18 mouse cellular contexts compared by ENCODE assay signal in the genomic region with DNA sequence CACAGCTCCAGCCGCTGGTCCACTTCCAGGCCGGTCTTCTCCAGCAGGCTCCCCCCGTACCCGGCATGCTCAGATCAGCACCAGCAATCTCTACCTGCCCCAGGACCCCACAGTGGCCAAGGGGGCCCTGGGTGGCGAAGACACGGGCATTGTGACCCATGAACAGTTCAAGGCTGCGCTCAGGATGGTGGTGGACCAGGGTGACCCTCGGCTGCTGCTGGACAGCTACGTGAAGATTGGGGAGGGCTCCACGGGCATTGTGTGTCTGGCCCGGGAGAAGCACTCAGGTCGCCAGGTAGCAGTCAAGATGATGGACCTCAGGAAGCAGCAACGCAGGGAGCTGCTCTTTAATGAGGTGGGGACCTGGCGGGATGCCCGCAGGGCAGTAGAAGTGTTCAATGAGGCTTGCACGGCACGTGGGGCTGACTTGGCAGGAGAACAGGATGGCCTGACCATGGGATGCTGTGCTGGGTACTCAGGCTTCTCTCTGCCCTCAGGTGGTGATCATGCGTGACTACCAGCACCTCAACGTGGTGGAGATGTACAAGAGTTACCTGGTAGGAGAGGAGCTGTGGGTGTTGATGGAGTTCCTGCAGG. TPM values are rescaled to one million over a fixed set of nuclear protein-coding genes. Genes with fewer than 3 reads are reported as not detected.
DNase-seq lines count a peak whose midpoint lies in the region; ATAC-seq lines count a peak whose summit lies in the region.
"Had no signal": no experiment of that assay in that cellular context is flagged by ENCODE, and none has a peak within 500 bp of the region (broad histone marks: within the 10 kb centered on the region; RNA-seq: fewer than 3 reads in every experiment).

No protein-coding gene starts in this region.

- WGBS in kidney, embryonic 16.5 days: 71% methylated on average over 19 of the region's 19 CpGs
- WGBS in neural tube, embryonic 15.5 days: 77% methylated on average over 19 of the region's 19 CpGs

- peaks cover 30% of the 10 kb centered on the region for H3K27me3 ChIP-seq in kidney, embryonic 16.5 days (ENCODE audit: insufficient read depth, low read length)
- H3K27me3 ChIP-seq in neural tube, embryonic 15.5 days (replicated peaks): peaks cover 46% of the 10 kb centered on the region
- H3K27me3 ChIP-seq: intestine, embryonic 15.5 days had no signal

- H3K4me1 ChIP-seq in kidney, embryonic 16.5 days (ENCODE audit: insufficient read depth, low read length): peaks cover 5% of the 10 kb centered on the region; the same call in 1 of the 2 replicates
- peaks cover 21% of the 10 kb centered on the region for H3K4me1 ChIP-seq in neural tube, embryonic 15.5 days

- no peak overlapping the region for H3K27ac ChIP-seq in kidney, embryonic 16.5 days (ENCODE audit: low read length)
- H3K27ac ChIP-seq in neural tube, embryonic 15.5 days (replicated peaks): no peak overlapping the region
- H3K27ac ChIP-seq: embryonic facial prominence, embryonic 12.5 days; intestine, embryonic 15.5 days; macrophage had no signal

- no peaks in the 10 kb centered on the region for H3K36me3 ChIP-seq in kidney, embryonic 16.5 days (ENCODE audit: insufficient read depth, low read length)
- H3K36me3 ChIP-seq in neural tube, embryonic 15.5 days: peaks cover 28% of the 10 kb centered on the region
- H3K36me3 ChIP-seq: embryonic facial prominence, embryonic 12.5 days; intestine, embryonic 15.5 days had no signal

- no peaks in the 10 kb centered on the region for H3K9me3 ChIP-seq in kidney, embryonic 16.5 days (ENCODE audit: low read length)
- H3K9me3 ChIP-seq in neural tube, embryonic 15.5 days (replicated peaks): no peaks in the 10 kb centered on the region
- H3K9me3 ChIP-seq: embryonic facial prominence, embryonic 12.5 days; intestine, embryonic 15.5 days had no signal

- peak; percentile 42 to 67 for DNase-seq in cerebellum, postnatal 25 days
- peak; percentile 79 for DNase-seq in kidney, adult 18-20 months
- DNase-seq in urinary bladder, postnatal 14 days (ENCODE audit: low spot score): peak; percentile 32
- DNase-seq in urinary bladder, adult 2 months (ENCODE audit: low spot score): no peak
- DNase-seq in thymus, postnatal 0 days (ENCODE audit: low spot score): no peak
- DNase-seq: adrenal gland, postnatal 36 days; heart, postnatal 4 days; lung, adult 2 months; right cerebral cortex, adult 18-20 months had no signal

- no peak overlapping the region for H3K4me2 ChIP-seq in kidney, embryonic 16.5 days (replicated peaks; ENCODE audit: low read depth, low read length)
- no peak overlapping the region for H3K4me2 ChIP-seq in neural tube, embryonic 15.5 days
- H3K4me2 ChIP-seq: embryonic facial prominence, embryonic 12.5 days; intestine, embryonic 15.5 days; liver, embryonic 11.5 days; midbrain, embryonic 11.5 days had no signal

- no peak for ATAC-seq in cerebellum, adult (ENCODE audit: insufficient number of reproducible peaks, low FRiP score, low TSS enrichment)
- no peak for ATAC-seq in kidney, embryonic 16.5 days (ENCODE audit: low FRiP score, low TSS enrichment)
- ATAC-seq in neural tube, embryonic 15.5 days (ENCODE audit: low FRiP score): 0 out of 2 replicates have a peak, but pooled peaks have one; percentile 17
- ATAC-seq: forebrain, embryonic 16.5 days; intestine, embryonic 15.5 days had no signal

- no peak overlapping the region for H3K9ac ChIP-seq in kidney, embryonic 16.5 days (replicated peaks; ENCODE audit: low read length)
- H3K9ac ChIP-seq in neural tube, embryonic 15.5 days (replicated peaks): no peak overlapping the region
- H3K9ac ChIP-seq: embryonic facial prominence, embryonic 12.5 days; intestine, embryonic 15.5 days had no signal

- no peak overlapping the region for H3K4me3 ChIP-seq in kidney, embryonic 16.5 days (ENCODE audit: low read length)
- H3K4me3 ChIP-seq in neural tube, embryonic 15.5 days (replicated peaks): no peak overlapping the region
- H3K4me3 ChIP-seq: embryonic facial prominence, embryonic 12.5 days; intestine, embryonic 15.5 days had no signal

RNA-seq across cellular contexts. Expression of a gene that starts 10.3 kb away (rescaled TPM):
- 0.25 and 0.30 TPM in 2 replicates for polyA plus RNA-seq in kidney, embryonic 16.5 days (2015; fragmentation: Nextera tagmentation; extraction: Ambion mirVana)
- polyA plus RNA-seq in urinary bladder, adult 2 months (2012; rRNA removed): 0.69 and 0.93 TPM in 2 replicates
- polyA plus RNA-seq in neural tube, embryonic 15.5 days (2015; fragmentation: Nextera tagmentation; extraction: Ambion mirVana): not detected in 2 replicates
- polyA plus RNA-seq in thymus, postnatal 0 days (2015; fragmentation: Nextera tagmentation; extraction: Ambion mirVana): not detected in 2 replicates
- polyA plus RNA-seq: embryonic facial prominence, embryonic 12.5 days; liver, embryonic 11.5 days; macrophage; midbrain, embryonic 11.5 days had no signal

RNA-seq across cellular contexts. Expression of a gene that starts 30.4 kb away (rescaled TPM):
- polyA plus RNA-seq in kidney, embryonic 16.5 days (2015; fragmentation: Nextera tagmentation; extraction: Ambion mirVana): 0.60 and 1.4 TPM in 2 replicates
- 12.3 and 12.7 TPM in 2 replicates for polyA plus RNA-seq in urinary bladder, adult 2 months (2012; rRNA removed)
- 40.2 and 42.4 TPM in 2 replicates for polyA plus RNA-seq in neural tube, embryonic 15.5 days (2015; fragmentation: Nextera tagmentation; extraction: Ambion mirVana)
- polyA plus RNA-seq in thymus, postnatal 0 days (2015; fragmentation: Nextera tagmentation; extraction: Ambion mirVana): 0.53 and 0.91 TPM in 2 replicates
- polyA plus RNA-seq: macrophage had no signal

RNA-seq across cellular contexts. Expression of a gene that starts 34.8 kb away (rescaled TPM):
- polyA plus RNA-seq in kidney, embryonic 16.5 days (2015; fragmentation: Nextera tagmentation; extraction: Ambion mirVana): 1.4 and 1.7 TPM in 2 replicates
- 2.6 and 3.0 TPM in 2 replicates for polyA plus RNA-seq in urinary bladder, adult 2 months (2012; rRNA removed)
- polyA plus RNA-seq in neural tube, embryonic 15.5 days (2015; fragmentation: Nextera tagmentation; extraction: Ambion mirVana): 1.0 and 2.2 TPM in 2 replicates
- polyA plus RNA-seq in thymus, postnatal 0 days (2015; fragmentation: Nextera tagmentation; extraction: Ambion mirVana): 10.1 and 11.8 TPM in 2 replicates

RNA-seq across cellular contexts. Expression of a gene that starts 52.1 kb away (rescaled TPM):
- 15.2 and 16.3 TPM in 2 replicates for polyA plus RNA-seq in kidney, embryonic 16.5 days (2015; fragmentation: Nextera tagmentation; extraction: Ambion mirVana)
- 35.9 and 38.5 TPM in 2 replicates for polyA plus RNA-seq in urinary bladder, adult 2 months (2012; rRNA removed)
- 22.0 and 23.5 TPM in 2 replicates for polyA plus RNA-seq in neural tube, embryonic 15.5 days (2015; fragmentation: Nextera tagmentation; extraction: Ambion mirVana)
- polyA plus RNA-seq in thymus, postnatal 0 days (2015; fragmentation: Nextera tagmentation; extraction: Ambion mirVana): 22.3 and 26.4 TPM in 2 replicates

Comparison
In these comparisons a context has a peak if more than half of its experiments do, and no peak if none do; other contexts are left out.
1. DNase-seq: peak in cerebellum, postnatal 25 days (2 of 2), kidney, adult 18-20 months (single experiment) and urinary bladder, postnatal 14 days (single experiment); none in urinary bladder, adult 2 months (single experiment) and thymus, postnatal 0 days (single experiment).